Mouse (Mus musculus) gastrocnemius, adult 2 months (tissue): ENCODE measurements around the gene Capn2. TPM values are rescaled to one million over a fixed set of nuclear protein-coding genes. Genes with fewer than 3 reads are reported as not detected.

Experiments
- DNase-seq: peaks from one replicate; pipeline ENCODE4 v3.0.0; 2022
- H3K27ac ChIP-seq: fragments of 200-600 bp; 2 replicates; pipeline ENCODE4 v1.8.1; 2022; ENCODE audit warnings: mild to moderate bottlenecking
- H3K4me3 ChIP-seq: fragments of 200-600 bp; 2 replicates; pipeline ENCODE4 v1.8.1; 2022; ENCODE audit warnings: mild to moderate bottlenecking, moderate library complexity
- CTCF ChIP-seq: fragments of 200-600 bp; IDR thresholded peaks from 2 replicates; pipeline ENCODE4 v1.8.1; 2022; ENCODE audit warnings: antibody characterized with exemption, mild to moderate bottlenecking, moderate library complexity
- intact Hi-C: fragments of 180-260 bp; cut with DNase I; formaldehyde crosslinking; loops from one replicate; pipeline ENCODE4 v1.15.1; 2025
- long read RNA-seq, 2 experiments: library from polyadenylated mRNA; stranded (forward); transcript quantifications; one replicate each; pipeline ENCODE4 v2.0.0; 2021
- total RNA-seq, 2 experiments: library from RNA; stranded (reverse); gene quantifications; 2 replicates each; pipeline ENCODE4 v1.2.3; 2021

Capn2 gene
- total RNA-seq, result 10 to 100 TPM; 46.7 to 55.3 TPM
- long read RNA-seq, experiment 1, partial matches to known transcripts, result 4 of 112 reads
- long read RNA-seq, experiment 1, other reads (novel, unspliced or antisense), result 108 of 112 reads
- long read RNA-seq, experiment 2, partial matches to known transcripts, result 5 of 104 reads
- long read RNA-seq, experiment 2, other reads (novel, unspliced or antisense), result 99 of 104 reads

GRCm38 (mm10) chr1:182516758-182517676 lies at the start of gene Capn2:
Gene Capn2, minus strand, starts transcription at chr1:182517608.
- peak; percentile 84 for TF ChIP-seq CTCF
- intact Hi-C loops, result loop anchor here (1.0 kb wide), 1 partner anchor 28 kb away; no protein-coding TSS in a partner anchor

GRCm38 (mm10) chr1:182565351-182565835 lies 48.0 kb upstream of the Capn2 start:
- intact Hi-C loops, result no loop called here
- no peak for TF ChIP-seq CTCF

More at GRCm38 (mm10) chr1:182516758-182517676, at the start of gene Capn2:
- peak within 1 kb of the TSS; percentile 92 for H3K4me3 ChIP-seq
- H3K27ac ChIP-seq, result peak within 1 kb of the TSS; percentile 95
- DNase-seq, result peak; percentile 94

GRCm38 (mm10) chr1:182564408-182565120 lies 47.2 kb upstream of the Capn2 start, which contains the start of gene Capn8:
Gene Capn8, plus strand, starts transcription at chr1:182565007.
- Histone ChIP-seq H3K4me3 (no peak within 1 kb of the TSS), H3K27ac (no peak within 1 kb of the TSS)
- intact Hi-C loops, result loop anchor here (5.0 kb wide), 2 partner anchors 93 to 228 kb away; no protein-coding TSS in a partner anchor
- peak; percentile 33; the same call in 1 of the 2 replicates for TF ChIP-seq CTCF
- DNase-seq, result no peak

More at GRCm38 (mm10) chr1:182565351-182565835, 48.0 kb upstream of the Capn2 start:
- DNase-seq, result no peak
- Histone ChIP-seq H3K4me3 (no peak overlapping the region), H3K27ac (no peak overlapping the region)

GRCm38 (mm10) chr1:182562576-182563370 lies 45.4 kb upstream of the Capn2 start:
- Histone ChIP-seq H3K4me3 (no peak overlapping the region), H3K27ac (no peak overlapping the region)
- no peak for TF ChIP-seq CTCF
- intact Hi-C loops, result loop anchor here (5.0 kb wide), 2 partner anchors 95 to 230 kb away; no protein-coding TSS in a partner anchor
- DNase-seq, result no peak

GRCm38 (mm10) chr1:182561945-182562514 lies 44.6 kb upstream of the Capn2 start:
- no peak overlapping the region for H3K4me3 ChIP-seq
- H3K27ac ChIP-seq, result no peak overlapping the region
- no peak for TF ChIP-seq CTCF
- DNase-seq, result peak; percentile 27
- intact Hi-C loops, result loop anchor here (5.0 kb wide), 2 partner anchors 95 to 230 kb away; no protein-coding TSS in a partner anchor

GRCm38 (mm10) chr1:182560390-182561098 lies 43.1 kb upstream of the Capn2 start:
- TF ChIP-seq CTCF, result peak; percentile 66
- DNase-seq, result no peak
- H3K27ac ChIP-seq, result no peak overlapping the region
- H3K4me3 ChIP-seq, result no peak overlapping the region
- intact Hi-C loops, result loop anchor here (5.0 kb wide), 2 partner anchors 97 to 232 kb away; no protein-coding TSS in a partner anchor

- Histone ChIP-seq H3K27ac (no peak overlapping the region), H3K4me3 (no peak overlapping the region)
- intact Hi-C loops, result no loop called here
- TF ChIP-seq CTCF, result no peak
- no peak for DNase-seq
Observed at GRCm38 (mm10) chr1:182559530-182559929, 42.1 kb upstream of the Capn2 start.

- intact Hi-C loops, result no loop called here
- H3K27ac ChIP-seq, result no peak overlapping the region
- TF ChIP-seq CTCF, result no peak
- no peak overlapping the region for H3K4me3 ChIP-seq
- DNase-seq, result no peak
Observed at GRCm38 (mm10) chr1:182558271-182558670, 40.9 kb upstream of the Capn2 start.

- intact Hi-C loops, result loop anchor here (2.0 kb wide), 2 partner anchors 343 to 407 kb away; no protein-coding TSS in a partner anchor
- DNase-seq, result peak; percentile 70
- Histone ChIP-seq H3K27ac (no peak overlapping the region), H3K4me3 (no peak overlapping the region)
- TF ChIP-seq CTCF, result peak; percentile 74
Observed at GRCm38 (mm10) chr1:182553649-182554375, 36.4 kb upstream of the Capn2 start.

- peak; percentile 61 for DNase-seq
- no peak overlapping the region for H3K4me3 ChIP-seq
- TF ChIP-seq CTCF, result no peak
- intact Hi-C loops, result no loop called here
- no peak overlapping the region for H3K27ac ChIP-seq
Observed at GRCm38 (mm10) chr1:182550761-182551160, 33.4 kb upstream of the Capn2 start.
